Mouse (Mus musculus): ENCODE measurements at regions not wholly inside any gene's neighbourhood (a gene's known extent, or its start where the extent isn't known, plus 50 kb on each side); places are given as distances from the start of the nearest gene placed in this dataset.

DNA sequence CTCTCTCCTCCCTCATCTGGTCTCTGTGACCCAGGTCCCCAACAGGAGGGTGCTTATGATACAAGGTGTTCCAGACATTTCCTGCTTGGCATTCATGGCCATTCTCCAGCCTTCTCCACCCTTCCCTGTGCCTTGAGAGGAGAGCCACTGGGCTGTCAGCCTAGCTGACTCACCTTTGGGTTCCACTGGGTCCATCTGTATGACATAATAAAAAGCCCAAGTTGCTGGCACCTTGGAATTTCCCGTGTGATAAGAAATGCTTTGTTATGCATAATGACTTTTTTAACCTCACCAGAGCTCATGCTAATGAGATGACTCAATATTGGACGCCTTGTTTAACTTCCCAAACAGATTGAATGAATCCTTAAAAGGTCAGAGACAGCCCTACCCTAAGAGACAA is 236.2 kb downstream of the Fam43a start:
- Histone ChIP-seq H3K4me1 (ENCODE audit: control insufficient read depth, insufficient read depth, low read length) (peaks cover 11% of the 10 kb centered on the region), H3K36me3 (ENCODE audit: control insufficient read depth, insufficient read depth, low read length) (no peaks in the 10 kb centered on the region), H3K9ac (ENCODE audit: low read depth, low read length) (no peak overlapping the region), H3K79me2 (replicated peaks; ENCODE audit: control insufficient read depth, insufficient read depth, low read length) (no peaks in the 10 kb centered on the region), H3K27ac (peak overlapping the region; percentile 69), H3K4me3 (no peak overlapping the region), H3K27me3 (ENCODE audit: control insufficient read depth, insufficient read depth, low read length) (no peaks in the 10 kb centered on the region)
- intact Hi-C loops (cut with DNase I): loop anchor here (2.0 kb wide), 1 partner anchor 15 kb away; no protein-coding TSS in a partner anchor
- DNase-seq: peak; percentile 36 to 39
- TF ChIP-seq CTCF (IDR thresholded peaks at IDR 0.05) (no peak), EP300 (IDR thresholded peaks at IDR 0.05; ENCODE audit: insufficient read depth, low read depth, low read length) (peak; percentile 92)
- 27% methylated on average over 2 of the region's 2 CpGs for WGBS

- Histone ChIP-seq H3K79me2 (replicated peaks; ENCODE audit: control insufficient read depth, insufficient read depth, low read length) (no peaks in the 10 kb centered on the region), H3K27me3 (ENCODE audit: control insufficient read depth, insufficient read depth, low read length) (no peaks in the 10 kb centered on the region), H3K4me3 (no peak overlapping the region), H3K27ac (no peak overlapping the region), H3K9ac (ENCODE audit: low read depth, low read length) (no peak overlapping the region), H3K4me1 (ENCODE audit: control insufficient read depth, insufficient read depth, low read length) (no peaks in the 10 kb centered on the region), H3K36me3 (ENCODE audit: control insufficient read depth, insufficient read depth, low read length) (no peaks in the 10 kb centered on the region)
- DNase-seq: no peak
- TF ChIP-seq EP300 (IDR thresholded peaks at IDR 0.05; ENCODE audit: insufficient read depth, low read depth, low read length) (no peak), POLR2A (IDR thresholded peaks at IDR 0.05; ENCODE audit: insufficient read depth, low read depth, low read length) (no peak), CTCF (IDR thresholded peaks at IDR 0.05) (no peak)
- intact Hi-C loops (cut with DNase I): loop anchor here (2.0 kb wide), 1 partner anchor 22 kb away; no protein-coding TSS in a partner anchor
- 88% methylated on average over 2 of the region's 2 CpGs for WGBS
Observed at GRCm38 (mm10) chr16:30842831-30843230, 238.4 kb downstream of the Xxylt1 start.

GRCm38 (mm10) chr16:30852595-30852994 is 228.6 kb downstream of the Xxylt1 start:
- TF ChIP-seq EP300 (IDR thresholded peaks at IDR 0.05; ENCODE audit: insufficient read depth, low read depth, low read length): no peak
- TF ChIP-seq CTCF (IDR thresholded peaks at IDR 0.05): no peak
- no peak for TF ChIP-seq POLR2A (IDR thresholded peaks at IDR 0.05; ENCODE audit: insufficient read depth, low read depth, low read length)
- Histone ChIP-seq H3K4me1 (ENCODE audit: control insufficient read depth, insufficient read depth, low read length) (no peaks in the 10 kb centered on the region), H3K36me3 (ENCODE audit: control insufficient read depth, insufficient read depth, low read length) (no peaks in the 10 kb centered on the region), H3K9ac (ENCODE audit: low read depth, low read length) (no peak overlapping the region), H3K27me3 (ENCODE audit: control insufficient read depth, insufficient read depth, low read length) (no peaks in the 10 kb centered on the region), H3K79me2 (replicated peaks; ENCODE audit: control insufficient read depth, insufficient read depth, low read length) (no peaks in the 10 kb centered on the region), H3K27ac (no peak overlapping the region), H3K4me3 (no peak overlapping the region)
- 85% methylated on average over 1 of the region's 1 CpGs for WGBS
- no peak for DNase-seq
- intact Hi-C loops (cut with DNase I): no loop called here

DNA sequence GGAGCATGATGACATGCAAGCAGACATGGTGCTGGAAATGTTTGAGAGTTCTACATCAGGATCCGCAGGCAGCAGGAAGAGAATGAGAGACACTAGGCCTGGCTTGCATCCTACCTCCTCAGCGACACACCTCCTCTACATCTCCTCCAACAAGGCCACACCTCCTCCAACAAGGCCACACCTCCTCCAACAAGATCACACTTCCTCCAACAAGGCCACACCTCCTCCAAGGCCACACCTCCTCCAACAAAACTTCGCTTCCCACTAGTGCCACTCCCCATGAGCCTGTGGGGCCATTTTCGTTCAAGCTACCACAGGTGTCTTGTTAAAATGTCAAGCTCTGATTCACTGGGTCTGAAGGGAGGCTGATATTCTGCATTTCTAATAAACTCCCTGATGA is 226.5 kb downstream of the Xxylt1 start:
- H3K27ac ChIP-seq: no peak overlapping the region
- H3K27me3 ChIP-seq (ENCODE audit: control insufficient read depth, insufficient read depth, low read length): no peaks in the 10 kb centered on the region
- 92% methylated on average over 4 of the region's 4 CpGs for WGBS
- no peaks in the 10 kb centered on the region for H3K79me2 ChIP-seq (replicated peaks; ENCODE audit: control insufficient read depth, insufficient read depth, low read length)
- DNase-seq: no peak
- no peaks in the 10 kb centered on the region for H3K4me1 ChIP-seq (ENCODE audit: control insufficient read depth, insufficient read depth, low read length)
- H3K36me3 ChIP-seq (ENCODE audit: control insufficient read depth, insufficient read depth, low read length): no peaks in the 10 kb centered on the region
- TF ChIP-seq CTCF (IDR thresholded peaks at IDR 0.05) (no peak), POLR2A (IDR thresholded peaks at IDR 0.05; ENCODE audit: insufficient read depth, low read depth, low read length) (no peak), EP300 (IDR thresholded peaks at IDR 0.05; ENCODE audit: insufficient read depth, low read depth, low read length) (no peak)
- intact Hi-C loops (cut with DNase I): no loop called here
- H3K9ac ChIP-seq (ENCODE audit: low read depth, low read length): no peak overlapping the region
- H3K4me3 ChIP-seq: no peak overlapping the region

GRCm38 (mm10) chr16:30857656-30858055 is 223.6 kb downstream of the Xxylt1 start:
- no peak overlapping the region for H3K27ac ChIP-seq
- intact Hi-C loops (cut with DNase I): no loop called here
- no peak overlapping the region for H3K4me3 ChIP-seq
- H3K4me1 ChIP-seq (ENCODE audit: control insufficient read depth, insufficient read depth, low read length): no peaks in the 10 kb centered on the region
- no peaks in the 10 kb centered on the region for H3K27me3 ChIP-seq (ENCODE audit: control insufficient read depth, insufficient read depth, low read length)
- DNase-seq: no peak
- WGBS: 66% methylated on average over 2 of the region's 2 CpGs
- no peak overlapping the region for H3K9ac ChIP-seq (ENCODE audit: low read depth, low read length)
- no peaks in the 10 kb centered on the region for H3K36me3 ChIP-seq (ENCODE audit: control insufficient read depth, insufficient read depth, low read length)
- no peak for TF ChIP-seq POLR2A (IDR thresholded peaks at IDR 0.05; ENCODE audit: insufficient read depth, low read depth, low read length)
- TF ChIP-seq EP300 (IDR thresholded peaks at IDR 0.05; ENCODE audit: insufficient read depth, low read depth, low read length): no peak
- TF ChIP-seq CTCF (IDR thresholded peaks at IDR 0.05): no peak
- H3K79me2 ChIP-seq (replicated peaks; ENCODE audit: control insufficient read depth, insufficient read depth, low read length): no peaks in the 10 kb centered on the region

DNA sequence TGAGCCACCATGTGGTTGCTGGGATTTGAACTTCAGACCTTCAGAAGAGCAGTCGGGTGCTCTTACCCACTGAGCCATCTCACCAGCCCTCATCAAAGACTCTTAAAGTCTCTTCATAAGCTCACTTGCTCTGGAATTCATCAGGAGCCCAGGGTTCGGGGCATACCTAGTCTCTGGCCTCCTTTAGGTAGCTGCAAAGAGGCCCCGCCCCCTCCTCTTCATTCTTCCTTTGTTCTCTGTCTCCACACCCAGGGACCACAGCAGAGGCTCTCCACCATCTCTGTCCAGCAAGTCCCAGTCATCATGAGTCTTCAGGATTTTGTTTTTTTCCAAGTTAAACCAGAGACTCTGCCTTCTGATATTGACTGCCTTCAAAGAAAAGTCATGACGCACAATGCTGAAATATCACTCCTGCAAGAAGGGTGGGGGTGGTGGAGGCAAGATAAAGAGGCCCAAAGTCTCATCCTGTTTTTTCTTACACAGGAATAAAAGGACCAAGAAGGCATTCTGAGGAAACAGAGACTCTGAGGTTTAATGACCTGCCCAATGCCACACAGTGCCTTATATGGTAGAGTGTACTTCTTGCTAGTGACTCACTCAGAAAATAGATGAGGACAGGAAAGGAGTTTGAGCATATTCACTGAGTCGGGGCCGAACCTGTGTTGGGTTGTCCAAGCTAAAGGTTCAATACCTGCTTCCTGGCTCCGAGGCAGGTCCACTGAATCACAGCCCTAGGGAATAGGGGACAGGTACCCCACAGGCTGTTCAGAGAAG is 211.9 kb downstream of the Xxylt1 start:
- Histone ChIP-seq H3K27ac (peak overlapping the region; percentile 82), H3K4me3 (no peak overlapping the region), H3K9ac (ENCODE audit: low read depth, low read length) (no peak overlapping the region), H3K4me1 (ENCODE audit: control insufficient read depth, insufficient read depth, low read length) (peaks cover 18% of the 10 kb centered on the region), H3K79me2 (replicated peaks; ENCODE audit: control insufficient read depth, insufficient read depth, low read length) (no peaks in the 10 kb centered on the region), H3K36me3 (ENCODE audit: control insufficient read depth, insufficient read depth, low read length) (no peaks in the 10 kb centered on the region), H3K27me3 (ENCODE audit: control insufficient read depth, insufficient read depth, low read length) (no peaks in the 10 kb centered on the region)
- no peak for DNase-seq
- 70% methylated on average over 7 of the region's 7 CpGs for WGBS
- TF ChIP-seq POLR2A (IDR thresholded peaks at IDR 0.05; ENCODE audit: insufficient read depth, low read depth, low read length) (no peak), CTCF (IDR thresholded peaks at IDR 0.05) (no peak)
- intact Hi-C loops (cut with DNase I): no loop called here
